Mouse (Mus musculus) midbrain, embryonic 10.5 days (tissue): ENCODE data around the gene Slc39a8. TPM values are rescaled to one million over a fixed set of nuclear protein-coding genes. Genes with fewer than 3 reads are reported as not detected.

Experiments
- DNase-seq: peaks from one replicate; pipeline ENCODE4 v3.0.0-alpha.2; 2017; ENCODE audit warnings: low spot score
- H3K27ac ChIP-seq: fragments of 300-500 bp; sonication (generic); replicated peaks from 2 replicates; pipeline ENCODE4 v1.5.1; 2016; ENCODE audit warnings: mild to moderate bottlenecking
- H3K27me3 ChIP-seq: fragments of 300-500 bp; sonication (generic); 2 replicates; pipeline ENCODE4 v1.6.1; 2016; ENCODE audit warnings: low read depth, mild to moderate bottlenecking; ENCODE audit not compliant: poor library complexity, severe bottlenecking
- H3K36me3 ChIP-seq: fragments of 300-500 bp; sonication (generic); 2 replicates; pipeline ENCODE4 v1.6.1; 2016; ENCODE audit warnings: mild to moderate bottlenecking, moderate library complexity
- H3K4me1 ChIP-seq: fragments of 300-500 bp; sonication (generic); 2 replicates; pipeline ENCODE4 v1.6.1; 2016
- H3K4me3 ChIP-seq: fragments of 300-500 bp; sonication (generic); 2 replicates; pipeline ENCODE4 v1.5.1; 2016; ENCODE audit warnings: mild to moderate bottlenecking, moderate library complexity
- H3K9me3 ChIP-seq: fragments of 300-500 bp; sonication (generic); replicated peaks from 2 replicates; pipeline ENCODE4 v1.6.1; 2016; ENCODE audit warnings: mild to moderate bottlenecking
- WGBS: fragments of 180-500 bp; shearing (Covaris S2); methylation state at CpG from one replicate; pipeline ENCODE4 v1.1.7; 2016; 5-methylcytosine and 5-hydroxymethylcytosine counted together
- polyA plus RNA-seq: library from polyadenylated mRNA; unstranded; fragments of >200 nt; fragmentation: Nextera tagmentation; extraction: Ambion mirVana; gene quantifications from 2 replicates; pipeline ENCODE4 v1.2.1, GENCODE M21; 2016

Gene Slc39a8
- polyA plus RNA-seq, 1 experiment from 2014 or later, result 22.7 TPM

DNA sequence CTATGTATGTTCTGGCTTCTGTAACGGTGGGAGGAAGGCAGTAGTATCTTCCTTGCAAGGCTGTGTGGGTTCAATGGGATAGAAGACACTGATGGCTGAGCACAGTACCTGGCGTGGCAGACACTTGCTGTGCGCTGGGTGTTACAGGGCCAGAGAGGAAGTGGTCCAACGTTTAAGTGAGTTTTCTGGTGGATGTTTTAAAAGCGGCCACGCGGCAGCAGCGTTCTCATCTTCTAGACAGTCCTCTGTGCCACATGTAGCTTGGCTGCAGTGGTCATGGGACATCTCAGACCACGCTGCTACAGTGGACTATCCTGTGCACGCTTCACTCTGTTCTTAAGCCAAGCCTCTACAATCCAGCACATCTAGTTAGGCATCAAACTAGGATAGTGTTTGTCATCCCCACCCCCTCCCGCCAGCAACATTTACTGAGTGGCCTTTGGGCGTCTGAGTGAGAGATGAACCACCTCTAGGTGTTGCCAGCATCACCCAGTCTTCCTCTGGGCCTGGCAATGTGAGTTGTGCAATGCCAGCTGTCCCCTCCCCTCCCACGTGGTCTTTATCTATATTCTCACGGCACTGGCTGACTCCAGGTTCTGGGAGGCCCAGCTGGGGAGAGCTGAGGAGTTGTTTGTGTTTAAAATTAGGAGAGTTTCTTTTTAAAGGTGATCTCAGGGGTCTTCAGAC lies 29.4 kb downstream of the Slc39a8 start:
- Histone ChIP-seq H3K36me3 (0 out of 2 replicates have a peak, but pooled peaks cover 3% of the 10 kb centered on the region), H3K4me3 (no peak overlapping the region), H3K4me1 (peaks cover 32% of the 10 kb centered on the region), H3K27me3 (no peaks in the 10 kb centered on the region), H3K27ac (no peak overlapping the region; the same call in 1 of the 2 replicates), H3K9me3 (no peaks in the 10 kb centered on the region)
- WGBS, result 80% methylated on average over 14 of the region's 14 CpGs
- no peak for DNase-seq

DNA sequence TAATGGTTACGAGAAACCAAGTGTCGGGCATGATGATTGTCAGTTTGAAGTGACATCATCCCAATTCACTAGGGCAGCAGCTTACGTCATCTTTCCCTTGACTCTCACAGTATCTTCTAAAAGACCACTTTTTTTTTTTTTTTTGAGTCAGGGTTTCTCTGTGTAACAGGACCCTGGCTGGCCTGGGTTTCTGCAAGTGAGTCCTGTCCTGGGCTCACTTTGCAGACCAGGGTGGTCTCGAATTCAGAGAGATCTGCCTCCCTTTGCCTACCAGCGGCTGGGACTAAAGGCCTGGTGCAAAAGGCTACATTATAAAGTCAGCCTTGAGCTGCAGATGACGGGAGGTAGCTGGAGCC lies 29.9 kb downstream of the Slc39a8 start:
- 88% methylated on average over 6 of the region's 6 CpGs for WGBS

DNA sequence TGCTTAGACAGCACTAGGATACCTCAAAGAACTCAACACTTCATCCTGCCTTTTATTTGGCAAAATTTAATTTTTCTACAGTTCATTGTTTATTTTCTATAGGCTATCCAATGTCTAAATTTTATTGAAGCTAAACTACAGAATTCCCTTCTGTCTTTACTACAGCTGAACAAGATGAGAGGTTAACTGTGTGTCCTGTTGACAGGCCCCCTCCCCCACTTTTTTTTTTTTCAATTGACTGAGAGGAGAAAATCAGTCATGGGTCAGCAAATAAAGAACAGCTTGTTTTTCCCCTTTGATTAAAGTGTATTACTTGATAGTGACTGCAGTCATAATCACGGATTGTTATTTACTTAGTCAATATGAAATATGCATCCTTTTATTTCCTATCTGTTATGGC lies 31.2 kb downstream of the Slc39a8 start:
- peak overlapping the region; percentile 68 for H3K27ac ChIP-seq
- DNase-seq, result no peak
- WGBS, result 35% methylated on average over 1 of the region's 1 CpGs

More for the DNA sequence above, 29.9 kb downstream of the Slc39a8 start:
- H3K36me3 ChIP-seq, result 0 out of 2 replicates have a peak, but pooled peaks cover 3% of the 10 kb centered on the region
- no peak for DNase-seq
- H3K27ac ChIP-seq, result peak overlapping the region; percentile 7; the same call in 1 of the 2 replicates
- no peak overlapping the region for H3K4me3 ChIP-seq
- H3K9me3 ChIP-seq, result no peaks in the 10 kb centered on the region
- H3K27me3 ChIP-seq, result no peaks in the 10 kb centered on the region
- peaks cover 32% of the 10 kb centered on the region for H3K4me1 ChIP-seq

DNA sequence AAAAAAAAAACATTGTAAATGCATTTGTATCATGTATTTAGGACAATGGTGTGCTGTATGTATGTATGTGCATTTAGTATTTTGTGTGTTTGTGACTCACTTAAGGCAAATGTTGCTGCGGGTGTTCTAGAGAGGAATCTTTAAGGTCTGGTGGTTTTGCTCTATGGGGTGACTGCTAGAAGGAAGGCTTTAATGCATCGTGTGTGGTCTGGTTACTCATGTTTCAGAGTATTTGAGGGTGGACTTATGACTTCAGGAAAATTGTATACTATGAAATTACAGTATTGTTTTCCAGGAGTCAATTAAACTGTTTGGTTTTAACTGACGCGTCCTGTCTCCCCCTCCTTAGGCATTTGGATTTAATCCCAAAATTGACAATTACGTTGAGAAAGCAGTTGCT lies 32.1 kb downstream of the Slc39a8 start:
- Histone ChIP-seq H3K36me3 (0 out of 2 replicates have a peak, but pooled peaks cover 3% of the 10 kb centered on the region), H3K27ac (peak overlapping the region; percentile 68), H3K4me1 (peaks cover 37% of the 10 kb centered on the region), H3K4me3 (no peak overlapping the region), H3K27me3 (no peaks in the 10 kb centered on the region), H3K9me3 (no peaks in the 10 kb centered on the region)
- 36% methylated on average over 5 of the region's 5 CpGs for WGBS
- no peak for DNase-seq

More for the DNA sequence above, 31.2 kb downstream of the Slc39a8 start:
- Histone ChIP-seq H3K36me3 (0 out of 2 replicates have a peak, but pooled peaks cover 3% of the 10 kb centered on the region), H3K27me3 (no peaks in the 10 kb centered on the region), H3K4me3 (no peak overlapping the region), H3K9me3 (no peaks in the 10 kb centered on the region), H3K4me1 (peaks cover 37% of the 10 kb centered on the region)

DNA sequence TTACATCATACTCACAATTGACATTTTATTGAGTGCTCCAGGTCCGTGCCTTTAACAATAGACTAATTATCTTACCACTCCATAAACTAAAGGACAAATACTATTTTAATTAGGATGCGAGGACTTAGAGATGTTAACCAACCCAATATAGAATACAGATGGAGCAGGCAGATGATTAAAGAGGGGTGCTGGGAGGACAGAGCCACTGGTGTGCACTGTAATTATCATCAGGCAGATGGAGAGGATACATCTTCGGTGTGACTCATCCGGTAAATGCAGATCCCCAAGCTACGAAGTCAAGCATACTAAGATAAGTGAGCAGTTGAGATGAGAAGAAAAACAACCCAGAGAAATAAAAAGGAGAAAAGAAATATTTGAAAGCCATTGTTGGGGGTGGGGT lies 34.4 kb downstream of the Slc39a8 start:
- Histone ChIP-seq H3K27me3 (no peaks in the 10 kb centered on the region), H3K4me1 (peaks cover 35% of the 10 kb centered on the region), H3K27ac (no peak overlapping the region), H3K4me3 (no peak overlapping the region), H3K9me3 (no peaks in the 10 kb centered on the region), H3K36me3 (0 out of 2 replicates have a peak, but pooled peaks cover 3% of the 10 kb centered on the region)
- WGBS, result 94% methylated on average over 5 of the region's 5 CpGs
- no peak for DNase-seq

DNA sequence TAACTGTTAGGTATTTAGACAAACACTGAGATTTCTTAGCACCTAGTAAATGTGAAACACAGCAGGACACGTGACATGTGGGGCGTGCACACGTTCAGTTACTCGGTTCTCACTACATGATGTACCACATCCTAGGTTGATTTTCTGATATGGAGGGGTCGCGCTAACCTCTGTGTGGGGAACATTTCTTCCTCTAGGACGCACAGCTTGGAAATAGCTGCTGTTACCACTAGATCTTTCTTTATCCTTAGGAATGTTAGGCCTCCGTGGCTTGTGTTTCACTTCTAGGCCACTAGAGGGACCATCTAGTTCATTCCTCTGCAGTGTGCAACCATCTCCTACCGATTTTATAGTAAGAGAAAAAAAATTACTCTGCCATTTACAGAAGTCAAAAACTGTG lies 37.7 kb downstream of the Slc39a8 start:
- WGBS, result 59% methylated on average over 9 of the region's 9 CpGs
- Histone ChIP-seq H3K4me3 (no peak overlapping the region), H3K27ac (no peak overlapping the region), H3K4me1 (peaks cover 10% of the 10 kb centered on the region), H3K9me3 (no peaks in the 10 kb centered on the region), H3K36me3 (0 out of 2 replicates have a peak, but pooled peaks cover 3% of the 10 kb centered on the region), H3K27me3 (no peaks in the 10 kb centered on the region)
- DNase-seq, result no peak

DNA sequence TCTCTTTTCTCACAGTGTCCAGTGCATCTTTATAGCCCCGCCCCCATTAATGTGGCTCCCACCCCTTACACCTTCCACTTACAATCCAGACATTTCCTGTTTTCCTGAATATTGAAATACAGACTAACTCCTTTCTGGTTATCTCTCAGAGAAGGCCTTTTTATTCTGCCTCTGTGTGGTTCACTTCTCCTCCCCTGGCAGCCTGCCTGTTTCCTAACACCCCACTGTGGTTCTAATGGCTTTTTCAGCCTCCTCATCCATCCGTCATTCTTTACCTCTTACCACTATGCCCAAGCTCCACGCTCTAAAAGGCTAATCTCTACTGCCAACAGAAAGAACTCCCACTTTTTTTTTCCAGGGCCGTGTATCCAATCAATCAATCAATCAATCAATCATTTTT lies 44.0 kb downstream of the Slc39a8 start:
- Histone ChIP-seq H3K4me1 (no peaks in the 10 kb centered on the region), H3K27me3 (no peaks in the 10 kb centered on the region), H3K36me3 (no peaks in the 10 kb centered on the region), H3K27ac (no peak overlapping the region), H3K4me3 (no peak overlapping the region), H3K9me3 (no peaks in the 10 kb centered on the region)
- DNase-seq, result no peak
- WGBS, result 74% methylated on average over 4 of the region's 4 CpGs

DNA sequence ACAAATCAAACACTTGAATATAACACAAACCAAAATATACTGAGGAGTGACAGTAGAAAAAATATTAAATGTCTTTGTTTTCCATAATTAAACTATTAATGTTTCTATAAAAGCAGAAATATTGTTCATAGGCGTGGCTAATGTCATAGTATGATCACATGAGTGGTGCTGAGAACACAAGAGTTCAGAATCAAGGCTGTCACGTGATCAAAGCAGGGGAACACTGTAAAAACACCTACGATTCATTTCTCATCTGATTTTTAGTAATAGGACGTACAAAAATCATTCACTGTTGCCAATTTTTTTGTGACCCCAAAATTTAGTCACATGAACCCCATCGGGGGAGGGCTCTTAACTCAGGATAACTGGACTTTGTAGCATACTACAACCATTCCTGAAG lies 47.2 kb downstream of the Slc39a8 start:
- no peaks in the 10 kb centered on the region for H3K36me3 ChIP-seq

DNA sequence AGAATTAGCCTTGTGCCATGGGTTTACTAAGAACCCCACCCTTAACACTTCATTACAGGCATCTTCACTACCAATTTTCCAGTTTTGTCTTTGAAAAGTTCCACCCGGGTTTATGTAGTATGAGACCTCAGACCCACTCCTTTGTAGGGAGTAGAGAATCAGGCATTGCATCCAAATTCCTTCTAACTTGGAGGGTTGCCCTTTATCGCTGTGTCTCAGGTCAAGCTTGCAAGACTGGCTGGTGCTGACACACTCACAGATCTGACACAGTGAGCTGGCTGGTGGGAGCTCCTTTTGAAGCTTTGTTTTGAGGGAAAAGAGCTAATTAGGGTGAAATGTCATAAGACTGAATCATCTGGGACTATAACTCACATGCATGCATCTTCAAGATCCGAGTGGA lies 48.5 kb downstream of the Slc39a8 start:
- Histone ChIP-seq H3K27me3 (no peaks in the 10 kb centered on the region), H3K4me1 (no peaks in the 10 kb centered on the region), H3K4me3 (no peak overlapping the region), H3K9me3 (no peaks in the 10 kb centered on the region), H3K36me3 (no peaks in the 10 kb centered on the region), H3K27ac (no peak overlapping the region)
- DNase-seq, result no peak
- 81% methylated on average over 3 of the region's 3 CpGs for WGBS

More for the DNA sequence above, 47.2 kb downstream of the Slc39a8 start:
- Histone ChIP-seq H3K27ac (no peak overlapping the region), H3K4me1 (no peaks in the 10 kb centered on the region), H3K27me3 (no peaks in the 10 kb centered on the region), H3K9me3 (no peaks in the 10 kb centered on the region), H3K4me3 (no peak overlapping the region)
- 88% methylated on average over 5 of the region's 5 CpGs for WGBS
- no peak for DNase-seq

DNA sequence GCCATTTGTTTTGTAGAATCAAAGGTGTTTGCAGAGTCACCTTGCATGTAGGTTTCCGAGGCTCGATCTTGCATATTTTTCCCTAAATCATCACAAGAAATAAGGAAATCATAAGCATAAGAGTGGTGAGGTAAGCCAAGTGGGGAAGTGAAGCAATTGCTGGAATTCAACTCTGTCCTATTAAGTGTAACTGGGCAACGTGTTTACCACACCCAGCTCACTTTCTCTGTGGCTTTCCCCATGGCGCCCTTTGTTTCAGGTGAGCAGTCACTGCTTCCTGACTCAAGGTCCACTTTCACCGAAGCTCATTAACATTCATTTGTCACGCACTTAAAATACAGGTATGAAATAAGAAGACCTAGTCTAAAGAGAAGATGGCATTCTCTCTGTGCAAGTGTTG lies 53.0 kb downstream of the Slc39a8 start:
- no peak for DNase-seq
- Histone ChIP-seq H3K4me3 (no peak overlapping the region), H3K27me3 (no peaks in the 10 kb centered on the region), H3K9me3 (no peaks in the 10 kb centered on the region), H3K36me3 (no peaks in the 10 kb centered on the region), H3K27ac (no peak overlapping the region), H3K4me1 (no peaks in the 10 kb centered on the region)
- WGBS, result 91% methylated on average over 6 of the region's 6 CpGs

DNA sequence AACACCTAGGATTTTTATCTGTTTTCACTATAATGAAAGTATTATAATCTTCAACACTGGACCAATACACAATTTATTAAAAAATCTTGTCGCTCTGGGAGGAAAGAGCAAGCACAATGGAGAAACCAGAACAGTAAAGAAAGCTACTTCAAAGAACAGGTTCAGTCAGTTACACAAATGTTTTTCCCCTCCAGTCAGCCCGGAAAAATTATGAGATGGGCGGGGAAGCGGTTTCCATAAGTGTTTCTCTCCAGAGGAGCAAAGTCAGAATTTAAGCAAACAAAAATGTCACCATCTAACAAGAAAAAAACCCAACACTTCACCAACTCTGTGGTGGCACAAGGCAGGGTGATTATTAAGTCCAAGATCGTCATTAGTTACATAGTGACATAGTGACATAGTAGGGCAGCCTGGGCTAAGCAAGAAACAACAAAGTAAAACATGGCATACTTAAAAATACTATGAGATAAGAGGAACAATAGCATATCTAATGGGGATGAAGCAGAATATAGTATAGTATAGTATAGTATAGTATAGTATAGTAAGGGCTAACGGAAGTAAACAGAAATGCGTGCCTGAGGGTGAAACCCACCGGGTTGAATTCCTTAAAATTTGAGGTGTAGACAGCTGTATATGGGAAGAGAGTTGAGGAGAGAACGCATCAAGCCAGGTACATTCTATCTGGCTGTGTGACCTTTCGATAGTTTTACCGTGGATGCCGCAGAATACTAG lies 61.0 kb downstream of the Slc39a8 start:
- Histone ChIP-seq H3K27ac (no peak overlapping the region), H3K9me3 (no peaks in the 10 kb centered on the region), H3K27me3 (no peaks in the 10 kb centered on the region), H3K4me1 (peaks cover 4% of the 10 kb centered on the region), H3K36me3 (no peaks in the 10 kb centered on the region), H3K4me3 (no peak overlapping the region)
- no peak for DNase-seq
- WGBS, result 77% methylated on average over 12 of the region's 12 CpGs

DNA sequence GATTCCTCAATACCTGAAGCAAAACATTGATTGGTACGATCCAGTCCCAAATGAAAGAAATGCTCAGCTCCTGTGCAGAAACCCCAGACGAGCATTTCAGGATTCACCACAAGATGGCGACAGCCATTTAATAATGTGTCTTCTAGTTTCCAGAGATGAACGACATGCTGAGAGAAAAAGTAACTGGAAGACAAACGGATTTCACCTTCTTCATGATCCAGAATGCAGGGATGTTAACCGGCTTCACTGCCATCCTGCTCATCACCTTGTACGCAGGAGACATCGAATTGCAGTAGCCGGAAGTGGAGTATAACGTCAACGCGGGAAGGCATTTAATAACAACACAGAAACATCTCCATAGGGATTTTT lies 61.6 kb downstream of the Slc39a8 start:
- H3K36me3 ChIP-seq, result no peaks in the 10 kb centered on the region
- H3K9me3 ChIP-seq, result no peaks in the 10 kb centered on the region
- WGBS, result 49% methylated on average over 12 of the region's 12 CpGs
- H3K27me3 ChIP-seq, result no peaks in the 10 kb centered on the region
- H3K4me3 ChIP-seq, result no peak overlapping the region
- no peak overlapping the region for H3K27ac ChIP-seq
- H3K4me1 ChIP-seq, result peaks cover 4% of the 10 kb centered on the region
- peak; percentile 63 for DNase-seq
